Mouse (Mus musculus) lung, embryonic 16.5 days (tissue): ENCODE measurements at regions not wholly inside any gene's neighbourhood (a gene's known extent, or its start where the extent isn't known, plus 50 kb on each side); places are given as distances from the start of the nearest gene placed in this dataset.

Source experiments
- ATAC-seq: fragments of 200-750 bp; cut with Nextera tagmentation; 2 replicates; pipeline ENCODE4 v1.8.0; 2017; ENCODE audit warnings: low read depth, mild to moderate bottlenecking, moderate library complexity
- H3K27ac ChIP-seq: fragments of 300-500 bp; sonication (generic); 2 replicates; pipeline ENCODE4 v1.5.1; 2014; ENCODE audit warnings: mild to moderate bottlenecking, control low read depth, low read length
- H3K27me3 ChIP-seq: fragments of 300-500 bp; sonication (generic); 2 replicates; pipeline ENCODE4 v1.6.1; 2014; ENCODE audit warnings: low read depth, low read length, mixed read lengths; ENCODE audit not compliant: control insufficient read depth, insufficient read depth
- H3K36me3 ChIP-seq: fragments of 300-500 bp; sonication (generic); 2 replicates; pipeline ENCODE4 v1.6.1; 2014; ENCODE audit warnings: low read length; ENCODE audit not compliant: control insufficient read depth, insufficient read depth
- H3K4me1 ChIP-seq: fragments of 300-500 bp; sonication (generic); replicated peaks from 2 replicates; pipeline ENCODE4 v1.6.1; 2014; ENCODE audit warnings: low read length, mixed read lengths; ENCODE audit not compliant: control insufficient read depth, insufficient read depth
- H3K4me2 ChIP-seq: fragments of 300-500 bp; sonication (generic); 2 replicates; pipeline ENCODE4 v1.6.1; 2014; ENCODE audit warnings: low read depth, low read length, control low read depth
- H3K4me3 ChIP-seq: fragments of 300-500 bp; sonication (generic); 2 replicates; pipeline ENCODE4 v1.5.1; 2014; ENCODE audit warnings: mild to moderate bottlenecking, low read length, control low read depth
- H3K9ac ChIP-seq: fragments of 300-500 bp; sonication (generic); 2 replicates; pipeline ENCODE4 v1.6.1; 2014; ENCODE audit warnings: low read length, control low read depth
- H3K9me3 ChIP-seq: fragments of 300-500 bp; sonication (generic); 2 replicates; pipeline ENCODE4 v1.6.1; 2016; ENCODE audit warnings: low read length; ENCODE audit not compliant: control insufficient read depth
- WGBS: fragments of 180-500 bp; shearing (Covaris S2); extraction: QIAGEN DNeasy Blood & Tissue Kit; methylation state at CpG from one replicate; pipeline ENCODE4 v1.1.7; 2014; 5-methylcytosine and 5-hydroxymethylcytosine counted together

- ATAC-seq: no peak
- no peaks in the 10 kb centered on the region for H3K4me1 ChIP-seq
- H3K9ac ChIP-seq: no peak overlapping the region
- H3K4me3 ChIP-seq: no peak overlapping the region
- 43% methylated on average over 9 of the region's 9 CpGs for WGBS
- H3K27me3 ChIP-seq: no peaks in the 10 kb centered on the region
- H3K9me3 ChIP-seq: no peaks in the 10 kb centered on the region; the same call in 1 of the 2 replicates
- H3K36me3 ChIP-seq: no peaks in the 10 kb centered on the region
- no peak overlapping the region for H3K4me2 ChIP-seq
- no peak overlapping the region for H3K27ac ChIP-seq
Observed at GRCm38 (mm10) chr7:133311116-133311801, 187.1 kb upstream of the Ctbp2 start.

DNA sequence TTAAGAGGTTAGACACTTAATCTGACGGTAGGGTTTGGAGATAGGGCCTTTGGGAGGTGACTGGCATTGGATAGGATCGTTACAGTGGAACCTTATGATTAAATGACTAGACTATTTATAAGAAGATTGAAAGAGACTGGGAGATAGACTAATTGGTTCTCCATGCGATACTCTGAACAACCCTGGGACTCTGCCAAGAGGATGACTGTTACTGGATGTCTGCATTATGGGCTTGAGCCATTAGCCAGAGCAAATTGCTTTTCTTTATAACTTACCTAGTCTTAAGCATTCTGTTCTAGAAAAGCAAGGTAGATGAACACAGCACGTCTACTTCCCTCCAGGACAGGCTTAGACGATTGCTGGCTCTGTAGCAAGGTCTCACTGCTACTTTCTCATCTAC lies 180.3 kb upstream of the Ctbp2 start:
- H3K4me2 ChIP-seq: no peak overlapping the region
- no peaks in the 10 kb centered on the region for H3K27me3 ChIP-seq
- H3K36me3 ChIP-seq: no peaks in the 10 kb centered on the region
- H3K9me3 ChIP-seq: no peaks in the 10 kb centered on the region
- H3K4me3 ChIP-seq: no peak overlapping the region
- WGBS: 54% methylated on average over 5 of the region's 5 CpGs
- H3K4me1 ChIP-seq: no peaks in the 10 kb centered on the region
- H3K27ac ChIP-seq: no peak overlapping the region
- H3K9ac ChIP-seq: no peak overlapping the region
- no peak for ATAC-seq

GRCm38 (mm10) chr7:133290471-133290870 lies 166.3 kb upstream of the Ctbp2 start:
- no peaks in the 10 kb centered on the region for H3K4me1 ChIP-seq
- H3K27me3 ChIP-seq: no peaks in the 10 kb centered on the region
- no peaks in the 10 kb centered on the region for H3K36me3 ChIP-seq
- H3K27ac ChIP-seq: no peak overlapping the region
- no peak overlapping the region for H3K4me2 ChIP-seq
- no peaks in the 10 kb centered on the region for H3K9me3 ChIP-seq
- WGBS: 86% methylated on average over 3 of the region's 3 CpGs
- H3K9ac ChIP-seq: no peak overlapping the region
- no peak for ATAC-seq
- no peak overlapping the region for H3K4me3 ChIP-seq

GRCm38 (mm10) chr7:133288236-133288635 lies 164.1 kb upstream of the Ctbp2 start:
- H3K27ac ChIP-seq: no peak overlapping the region
- H3K4me3 ChIP-seq: no peak overlapping the region
- H3K4me2 ChIP-seq: no peak overlapping the region
- H3K27me3 ChIP-seq: no peaks in the 10 kb centered on the region
- no peak overlapping the region for H3K9ac ChIP-seq
- H3K36me3 ChIP-seq: no peaks in the 10 kb centered on the region
- 66% methylated on average over 3 of the region's 3 CpGs for WGBS
- ATAC-seq: no peak
- no peaks in the 10 kb centered on the region for H3K4me1 ChIP-seq
- no peaks in the 10 kb centered on the region for H3K9me3 ChIP-seq

- Histone ChIP-seq H3K4me1 (no peaks in the 10 kb centered on the region), H3K4me3 (no peak overlapping the region), H3K36me3 (no peaks in the 10 kb centered on the region), H3K27me3 (no peaks in the 10 kb centered on the region), H3K27ac (no peak overlapping the region), H3K9me3 (no peaks in the 10 kb centered on the region), H3K4me2 (no peak overlapping the region), H3K9ac (no peak overlapping the region)
- WGBS: 82% methylated on average over 7 of the region's 7 CpGs
- ATAC-seq: no peak
Observed at GRCm38 (mm10) chr7:133286836-133287235, 162.7 kb upstream of the Ctbp2 start.

GRCm38 (mm10) chr7:133286216-133286615 lies 162.1 kb upstream of the Ctbp2 start:
- Histone ChIP-seq H3K9me3 (no peaks in the 10 kb centered on the region), H3K4me2 (no peak overlapping the region), H3K9ac (no peak overlapping the region), H3K27ac (no peak overlapping the region), H3K4me3 (no peak overlapping the region), H3K27me3 (no peaks in the 10 kb centered on the region), H3K36me3 (no peaks in the 10 kb centered on the region), H3K4me1 (no peaks in the 10 kb centered on the region)
- ATAC-seq: no peak
- 83% methylated on average over 5 of the region's 5 CpGs for WGBS

DNA sequence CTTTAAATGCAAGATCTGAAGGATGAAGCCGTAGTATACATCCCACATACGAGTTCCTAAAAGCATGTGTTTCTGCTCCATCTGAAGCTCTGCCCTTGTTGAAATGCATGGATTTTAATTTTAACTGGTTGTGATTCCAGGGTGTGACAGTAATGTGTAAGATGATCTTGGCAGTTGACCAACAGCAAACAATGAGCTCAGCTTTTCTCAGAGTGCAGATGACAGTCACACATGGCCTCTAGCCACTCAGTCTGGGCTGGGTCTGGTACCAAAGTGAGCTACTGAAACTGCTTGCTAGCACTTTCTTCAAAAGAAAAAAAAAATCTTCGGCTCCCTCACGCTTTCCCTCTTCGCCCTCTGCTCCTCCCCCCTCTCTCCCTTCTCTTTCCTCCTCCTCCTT lies 138.0 kb upstream of the Ctbp2 start:
- H3K4me3 ChIP-seq: no peak overlapping the region
- WGBS: 43% methylated on average over 5 of the region's 5 CpGs
- H3K27me3 ChIP-seq: no peaks in the 10 kb centered on the region
- H3K9ac ChIP-seq: no peak overlapping the region
- no peak overlapping the region for H3K4me2 ChIP-seq
- no peak overlapping the region for H3K27ac ChIP-seq
- peak; percentile 34; the same call in 1 of the 2 replicates for ATAC-seq
- H3K4me1 ChIP-seq: 0 out of 2 replicates have a peak, but pooled peaks cover 3% of the 10 kb centered on the region
- no peaks in the 10 kb centered on the region for H3K36me3 ChIP-seq
- no peaks in the 10 kb centered on the region for H3K9me3 ChIP-seq

GRCm38 (mm10) chr7:133259143-133259542 lies 135.0 kb upstream of the Ctbp2 start:
- ATAC-seq: no peak

GRCm38 (mm10) chr7:133256831-133257230 lies 132.7 kb upstream of the Ctbp2 start:
- ATAC-seq: no peak
- Histone ChIP-seq H3K4me3 (no peak overlapping the region), H3K9ac (no peak overlapping the region), H3K4me2 (no peak overlapping the region), H3K9me3 (no peaks in the 10 kb centered on the region), H3K4me1 (no peaks in the 10 kb centered on the region), H3K36me3 (no peaks in the 10 kb centered on the region), H3K27me3 (no peaks in the 10 kb centered on the region), H3K27ac (no peak overlapping the region)
- 59% methylated on average over 5 of the region's 5 CpGs for WGBS

More at GRCm38 (mm10) chr7:133259143-133259542, 135.0 kb upstream of the Ctbp2 start:
- H3K9me3 ChIP-seq: no peaks in the 10 kb centered on the region
- 0 out of 2 replicates have a peak, but pooled peaks cover 3% of the 10 kb centered on the region for H3K4me1 ChIP-seq
- no peaks in the 10 kb centered on the region for H3K36me3 ChIP-seq
- no peak overlapping the region for H3K4me2 ChIP-seq
- no peak overlapping the region for H3K27ac ChIP-seq
- no peak overlapping the region for H3K9ac ChIP-seq
- no peak overlapping the region for H3K4me3 ChIP-seq
- 46% methylated on average over 7 of the region's 7 CpGs for whole genome bisulfite sequencing
- H3K27me3 ChIP-seq: no peaks in the 10 kb centered on the region
